Mouse (Mus musculus) embryo, embryonic 9.5 days (tissue): Measurements from ENCODE around the gene Mia.

ENCODE experiments used
- DNase-seq: peaks from one replicate; pipeline ENCODE4 v3.0.0-alpha.2; 2017; ENCODE audit errors: extremely low spot score

Gene Mia

DNA sequence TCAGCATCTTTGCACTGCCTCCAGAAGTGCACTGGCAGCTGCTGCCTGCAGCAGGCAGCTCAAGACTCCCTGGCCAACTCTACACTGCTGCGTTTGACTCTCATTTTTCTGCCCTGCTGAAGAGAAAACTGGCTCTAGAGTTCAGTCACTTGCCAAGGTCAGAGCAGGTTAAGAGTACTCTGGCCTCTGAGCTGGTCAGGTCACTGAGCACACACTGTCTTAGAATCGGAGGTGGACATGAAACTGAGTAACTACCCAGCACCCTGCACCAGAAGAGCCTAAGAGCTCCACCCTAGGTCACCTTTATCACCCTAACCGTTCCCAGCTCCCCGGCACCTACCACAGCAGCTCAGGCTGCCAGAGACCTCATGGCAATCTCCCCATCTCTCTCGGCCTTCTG, 5.0 kb upstream of the Mia start:
- no peak for DNase-seq

DNA sequence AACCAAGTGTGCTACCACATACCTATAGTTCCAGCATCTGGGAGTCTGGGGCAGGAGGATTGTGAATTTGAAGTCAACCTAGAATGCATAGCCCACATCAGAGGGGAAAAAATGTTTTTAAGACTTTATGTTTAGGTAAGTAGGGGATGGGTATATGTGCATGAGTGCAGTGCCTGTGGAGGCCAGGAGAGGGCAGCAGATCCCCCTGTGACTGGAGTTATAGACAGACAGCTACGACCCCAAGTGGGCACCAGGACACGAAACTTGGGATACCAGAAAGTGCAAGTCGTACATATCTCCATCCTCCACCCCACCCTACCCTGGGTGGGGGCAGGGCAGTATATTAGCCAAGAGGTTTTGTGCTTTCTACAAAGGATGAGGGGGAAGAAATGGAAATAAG, 4.0 kb upstream of the Mia start:
- peak; percentile 60 for DNase-seq

DNA sequence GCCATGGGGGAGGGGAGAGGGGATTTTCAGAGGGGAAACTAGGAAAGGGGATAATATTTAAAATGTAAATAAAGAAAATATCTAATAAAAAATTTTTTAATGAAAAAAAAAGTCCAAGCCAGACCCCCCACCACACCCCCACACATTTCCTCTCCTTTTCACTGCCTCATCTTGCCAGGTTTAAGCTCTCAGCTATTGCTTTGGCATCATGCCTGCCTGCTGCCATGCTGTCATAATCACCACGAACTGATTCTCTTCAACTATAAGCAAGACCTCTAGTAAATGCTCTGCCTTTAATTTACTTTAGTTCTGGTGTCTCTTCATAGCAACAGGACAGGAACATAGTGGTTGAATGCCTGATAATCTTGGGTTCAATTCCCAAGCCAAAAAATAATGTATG, 1.5 kb upstream of the Mia start:
- no peak for DNase-seq

DNA sequence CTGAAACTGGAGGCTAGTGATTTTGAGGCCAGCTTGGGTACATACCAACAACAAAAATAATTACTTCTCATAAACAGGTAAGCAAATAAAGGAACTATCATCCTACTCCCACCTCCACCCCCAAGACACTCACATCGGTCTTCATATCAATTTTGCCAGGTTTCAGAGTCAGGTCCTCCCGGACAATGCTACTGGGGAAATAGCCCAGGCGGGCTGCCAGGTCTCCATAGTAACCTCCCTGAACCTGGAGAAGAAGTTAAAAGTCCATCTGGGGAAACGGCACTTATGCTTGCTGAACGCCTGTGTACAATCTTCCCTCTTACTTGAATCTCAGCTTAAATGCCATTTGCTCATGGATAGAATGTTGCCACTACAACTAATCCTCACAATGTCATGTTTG, 921 bp downstream of the Mia start:
- no peak for DNase-seq

DNA sequence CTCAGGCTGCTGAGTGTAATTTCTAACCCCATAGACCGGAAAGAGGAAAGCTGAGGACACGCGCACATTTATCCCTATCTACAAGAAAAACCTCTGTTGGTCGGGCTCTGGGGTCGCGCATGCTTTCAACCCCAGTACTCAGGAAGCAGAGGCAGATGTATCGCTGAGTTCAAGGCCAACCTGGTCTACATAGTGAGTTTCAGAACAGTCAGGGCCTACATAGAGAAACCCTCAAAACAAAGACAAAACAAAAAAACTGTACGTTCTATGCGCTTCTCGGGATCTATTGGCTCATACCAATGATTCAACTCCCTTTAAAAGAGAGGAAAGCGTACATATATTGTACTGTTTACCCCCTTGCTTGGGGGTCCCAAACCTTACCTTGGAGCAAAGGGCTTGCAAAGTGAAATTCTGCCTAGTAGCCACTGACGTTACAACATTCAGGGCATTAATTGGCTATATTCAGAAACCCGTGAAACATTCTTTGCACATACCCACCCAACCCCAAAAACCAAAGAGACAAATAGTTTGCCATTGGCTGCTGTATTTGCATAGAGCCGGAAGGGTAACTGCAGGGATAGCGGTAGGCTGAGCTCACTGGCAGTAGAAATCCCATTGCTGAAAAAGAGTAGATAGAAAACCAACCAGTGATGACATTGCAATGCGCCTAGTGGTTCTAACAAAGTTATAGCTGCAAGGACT, 1.6 kb downstream of the Mia start:
- no peak for DNase-seq

DNA sequence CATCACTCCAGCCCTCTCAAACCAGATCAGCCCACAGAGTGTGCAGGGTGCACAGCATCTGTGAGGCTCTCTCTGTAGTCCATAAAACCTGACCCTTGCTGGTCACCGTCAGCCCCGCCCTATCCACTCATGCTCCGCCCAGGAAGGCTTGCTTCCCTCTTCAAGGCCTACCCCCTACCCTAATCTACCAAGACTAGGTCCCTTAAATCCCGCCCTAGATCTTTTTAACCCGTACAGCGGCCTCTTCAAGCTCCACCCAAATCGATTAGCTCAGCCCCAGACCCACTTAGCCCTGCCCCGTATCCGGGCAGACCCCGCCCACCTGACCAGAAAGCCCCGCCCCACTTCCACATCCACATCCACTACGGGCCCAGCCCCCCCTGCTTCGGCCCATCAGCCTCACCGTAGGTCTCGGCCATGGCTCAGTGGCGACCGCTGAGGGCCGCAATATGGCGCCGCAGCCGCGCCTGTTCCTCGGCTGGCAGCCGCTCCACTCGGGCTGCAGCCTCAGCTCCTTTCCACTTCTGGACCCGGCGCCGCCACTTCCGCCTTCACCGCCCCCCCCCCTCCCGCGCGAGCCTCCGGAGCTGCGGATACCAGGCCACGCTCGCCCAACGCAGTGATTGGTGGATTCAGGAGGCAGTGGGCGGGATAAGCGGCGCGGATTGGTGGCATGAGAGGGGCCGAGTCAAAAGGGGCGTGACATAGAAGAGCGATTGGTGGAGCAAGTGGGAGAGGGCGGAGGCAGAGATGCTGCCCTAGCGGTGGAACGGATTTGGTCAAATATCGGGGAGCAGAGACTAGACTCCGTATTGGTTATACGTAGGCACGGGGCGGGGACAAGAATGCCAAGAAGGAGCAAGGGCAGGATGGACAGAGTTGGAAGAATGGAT, 2.4 kb downstream of the Mia start, which contains the start of gene Rab4b:
Gene Rab4b (minus strand): TSS at position 573 of the 893 bp plus-strand sequence.
- DNase-seq, result peak; percentile 100

DNA sequence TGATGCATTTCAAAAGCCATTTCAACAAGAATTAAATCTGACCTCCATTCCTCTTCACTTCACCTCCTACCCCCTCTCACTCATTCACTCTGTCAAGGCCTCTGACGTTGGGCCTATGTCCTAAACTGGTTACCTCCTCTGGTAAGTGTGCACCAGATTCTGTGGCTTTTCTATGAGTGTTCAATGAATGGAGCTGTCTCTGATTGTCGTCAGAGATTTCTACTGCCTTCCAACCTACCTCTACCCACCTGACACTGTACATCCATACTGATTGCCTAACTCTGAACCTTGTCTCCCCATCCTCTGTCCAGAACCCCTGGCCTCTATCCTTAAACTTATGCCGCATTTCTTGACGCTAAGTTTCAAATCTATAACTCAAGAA, 3.0 kb downstream of the Mia start:
- no peak for DNase-seq

DNA sequence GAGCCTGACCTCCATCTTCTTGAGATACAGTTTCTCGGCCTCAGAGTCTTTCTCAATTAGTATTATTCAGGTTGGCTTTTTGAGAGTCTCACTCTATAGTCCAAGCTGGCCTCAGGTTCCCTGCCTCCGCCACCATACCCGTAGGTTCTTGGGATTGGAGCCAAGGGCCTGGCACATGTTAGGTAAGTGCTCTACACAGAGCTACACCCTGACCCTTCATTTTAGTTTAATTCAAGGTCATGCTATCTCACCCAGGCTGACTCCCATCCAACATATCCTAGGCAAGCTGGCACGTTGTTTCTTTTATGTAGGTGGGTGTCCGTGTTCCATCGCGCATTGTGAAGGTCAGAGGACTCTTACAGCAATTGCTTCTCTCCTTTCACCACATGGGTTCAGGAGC, 6.1 kb downstream of the Mia start:
- DNase-seq, result no peak

DNA sequence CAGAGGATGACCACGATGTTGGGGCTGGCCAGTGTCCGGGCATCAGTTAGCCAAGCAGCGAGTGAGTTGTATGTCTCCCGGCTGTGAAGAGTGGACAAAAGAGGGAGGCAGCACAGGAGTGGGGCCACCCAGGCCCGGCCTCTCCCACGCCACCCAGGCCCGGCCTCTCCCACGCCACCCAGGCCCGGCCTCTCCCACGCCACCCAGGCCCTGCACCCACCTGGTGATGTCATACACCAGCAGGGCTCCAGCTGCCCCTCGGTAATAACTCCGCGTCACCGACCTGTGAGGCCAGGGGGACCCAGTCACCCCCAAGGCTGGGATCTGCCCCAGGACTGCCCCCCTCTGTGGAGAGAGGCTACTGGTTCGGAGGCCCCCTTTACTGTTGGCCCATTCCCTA, 6.5 kb downstream of the Mia start:
- DNase-seq, result no peak

DNA sequence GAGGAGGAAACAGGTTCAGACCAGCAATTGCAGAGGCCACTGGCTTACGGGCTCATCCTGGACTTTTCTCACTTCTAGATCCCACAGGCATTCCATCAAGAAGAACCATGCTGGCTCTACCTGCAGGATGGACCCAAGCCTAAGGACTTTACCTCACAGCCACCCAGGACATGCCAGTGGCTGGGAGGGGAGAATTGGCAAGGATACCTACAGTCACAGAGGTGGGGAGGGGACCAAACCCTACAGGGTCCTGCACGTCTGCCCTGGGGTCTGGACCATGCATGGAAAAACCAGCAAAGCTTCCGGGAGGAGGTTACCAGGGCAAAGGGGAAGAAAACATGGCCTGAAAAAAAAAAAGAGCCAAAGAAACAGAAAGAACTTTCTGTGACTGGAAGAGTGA, 10.0 kb downstream of the Mia start:
- DNase-seq, result no peak

DNA sequence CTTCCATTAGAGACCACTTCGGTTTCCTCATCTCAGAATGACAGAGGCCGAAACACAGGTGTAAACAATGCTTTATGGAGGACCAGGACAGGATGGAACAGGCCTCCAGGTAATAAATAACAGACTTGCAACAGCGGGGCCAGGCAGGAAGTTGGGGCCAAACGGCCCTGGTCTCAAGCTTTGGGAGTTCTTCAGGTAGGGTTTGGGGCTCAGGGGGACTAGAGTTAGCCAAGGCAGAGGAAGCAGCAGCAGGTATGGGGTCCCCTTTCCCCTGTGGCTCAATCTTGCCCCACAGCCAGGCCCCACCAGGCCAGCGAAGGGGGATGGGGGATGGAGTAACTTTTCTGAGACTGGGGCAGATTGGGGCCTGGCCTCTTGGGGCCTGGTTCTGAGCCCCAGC, 12.6 kb downstream of the Mia start:
- DNase-seq, result no peak

DNA sequence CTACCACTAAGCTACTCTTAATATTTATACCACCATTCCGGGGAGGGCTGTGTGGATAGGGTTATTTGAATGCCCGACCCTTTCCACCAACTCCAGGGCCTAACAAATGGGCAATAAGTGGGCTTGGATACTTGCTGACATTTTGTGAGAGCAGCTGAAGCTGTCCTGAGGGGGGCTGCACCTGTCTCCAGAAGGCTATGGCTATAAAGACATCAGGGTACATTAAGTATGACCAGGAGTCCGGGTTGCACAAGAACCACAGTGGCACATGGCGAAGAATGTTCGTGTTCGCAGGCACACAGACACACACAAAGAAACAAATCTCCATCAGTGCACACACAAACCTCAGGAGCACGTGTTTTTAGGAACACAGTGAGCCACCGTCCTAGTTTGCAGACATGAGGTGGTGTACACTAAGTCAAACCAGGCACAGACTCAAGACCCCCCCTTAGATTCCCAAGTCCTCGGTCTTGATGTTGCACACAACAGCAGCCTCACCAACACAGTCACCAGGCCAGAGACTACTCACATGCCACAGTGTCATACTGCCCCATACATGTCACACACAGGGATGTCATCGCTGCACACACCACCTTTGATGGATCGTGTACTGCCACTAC, 13.4 kb downstream of the Mia start:
- no peak for DNase-seq

DNA sequence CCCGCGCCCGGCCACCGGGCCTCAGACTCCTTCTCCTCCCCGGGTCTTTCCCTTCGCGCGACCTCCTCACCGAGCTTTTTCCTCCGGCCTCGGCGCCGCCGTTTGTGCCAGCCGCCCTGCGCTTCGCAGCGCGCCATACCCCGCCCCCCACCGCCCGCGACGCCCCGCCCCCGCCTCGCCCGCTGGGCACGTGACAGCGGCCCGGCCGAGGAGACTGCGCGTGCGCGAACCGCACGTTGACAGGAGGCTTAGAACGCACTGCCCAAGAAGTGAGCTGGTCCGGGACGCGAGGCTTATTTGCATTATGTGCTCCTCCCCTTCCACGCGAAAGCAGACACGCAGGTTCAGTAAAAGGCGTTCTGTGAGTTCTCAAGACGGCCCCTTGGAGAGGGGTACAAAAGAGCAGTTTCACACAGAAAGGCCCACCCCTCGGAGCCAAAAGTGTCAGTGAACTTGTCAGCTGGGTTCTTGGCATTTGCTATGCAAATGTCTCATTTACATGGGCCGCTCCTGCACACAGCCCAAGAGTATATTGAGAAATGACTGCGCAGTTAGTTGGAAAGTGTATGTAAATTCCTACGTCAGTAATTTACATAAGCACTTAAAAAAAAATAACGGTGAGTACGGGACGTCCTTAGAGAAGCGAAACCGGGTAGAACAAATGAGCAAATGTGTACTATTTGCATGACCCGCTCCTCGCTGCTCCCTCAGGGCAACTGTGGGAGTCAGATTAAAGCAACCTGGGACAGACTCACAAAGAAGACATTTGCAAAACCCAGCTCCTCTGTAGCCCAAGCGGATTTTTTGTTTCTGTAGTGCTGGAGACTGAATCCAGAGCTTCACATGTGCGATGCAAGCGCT, 14.1 kb downstream of the Mia start, which contains the start of gene Egln2:
Gene Egln2 (minus strand): TSS at position 189 of the 861 bp plus-strand sequence.
- peak; percentile 94 for DNase-seq

DNA sequence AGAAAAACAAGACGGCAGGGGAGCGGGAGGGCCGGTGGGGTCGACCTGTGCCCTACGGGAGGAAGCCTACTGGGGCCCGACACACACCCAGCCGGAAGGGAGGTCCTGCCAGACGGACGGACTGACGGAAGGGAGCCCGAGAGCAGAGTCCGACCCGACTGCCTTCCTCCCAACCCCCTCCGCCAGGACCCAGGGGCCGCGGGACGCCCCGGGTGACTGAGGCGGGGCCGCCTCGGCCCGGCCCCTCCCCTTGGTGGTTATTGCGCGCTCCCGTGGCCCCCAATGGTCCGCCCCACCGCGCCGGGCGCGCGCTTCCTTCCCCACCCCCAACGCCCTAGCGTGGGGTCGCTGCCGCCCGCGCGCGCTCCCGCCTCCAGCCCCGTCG, 14.7 kb downstream of the Mia start:
- peak; percentile 89 for DNase-seq

DNA sequence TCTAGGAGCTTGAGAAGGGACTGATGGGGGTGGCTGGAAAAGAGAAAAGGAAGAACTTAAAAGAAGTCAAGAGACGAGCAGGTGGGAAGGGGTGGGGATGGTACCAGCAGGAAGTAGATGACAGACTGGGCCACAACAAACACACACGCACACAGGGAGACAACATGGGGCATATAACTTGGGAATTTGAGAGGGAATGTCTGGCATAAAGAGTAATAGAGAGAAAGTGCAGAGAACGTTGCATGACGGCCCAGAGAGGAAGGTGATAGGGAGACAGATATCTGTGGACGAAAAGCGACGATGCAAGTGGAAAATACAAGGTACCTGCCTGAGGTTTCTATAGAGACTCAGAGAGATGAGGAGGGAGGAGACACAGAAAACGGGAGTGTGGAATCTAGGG, 15.3 kb downstream of the Mia start:
- no peak for DNase-seq

DNA sequence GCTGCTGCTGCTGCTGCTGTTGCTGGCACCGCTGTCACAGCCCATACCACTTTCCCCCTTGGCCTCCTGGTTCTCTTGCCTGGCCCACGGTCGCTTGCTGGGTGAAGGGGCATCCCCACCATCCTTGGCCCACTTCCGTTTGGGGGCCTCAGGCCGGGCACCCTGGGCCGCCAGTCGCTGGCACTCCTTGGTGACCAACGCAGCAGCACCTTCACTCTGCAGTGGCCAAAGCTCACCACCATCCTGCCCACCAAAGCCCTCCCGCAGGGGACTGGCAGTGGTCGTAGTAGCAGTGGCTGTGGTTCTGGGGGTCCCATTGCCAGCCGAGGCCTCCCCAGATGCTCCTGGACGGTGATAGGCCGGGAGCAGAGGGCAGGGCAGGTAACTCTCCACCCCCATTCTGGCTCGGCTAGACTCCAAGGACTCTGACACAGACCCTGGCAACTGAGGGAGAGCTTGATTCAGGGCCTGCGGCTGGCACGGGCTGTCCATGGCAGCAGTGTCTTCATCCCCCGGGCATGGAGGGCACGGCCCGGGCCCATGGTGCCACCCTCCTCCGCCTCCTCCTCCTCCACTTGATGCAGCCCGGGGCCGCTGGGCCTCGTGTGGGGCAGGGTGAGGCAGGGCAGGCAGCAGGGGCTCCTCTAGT, 15.8 kb downstream of the Mia start:
- no peak for DNase-seq

DNA sequence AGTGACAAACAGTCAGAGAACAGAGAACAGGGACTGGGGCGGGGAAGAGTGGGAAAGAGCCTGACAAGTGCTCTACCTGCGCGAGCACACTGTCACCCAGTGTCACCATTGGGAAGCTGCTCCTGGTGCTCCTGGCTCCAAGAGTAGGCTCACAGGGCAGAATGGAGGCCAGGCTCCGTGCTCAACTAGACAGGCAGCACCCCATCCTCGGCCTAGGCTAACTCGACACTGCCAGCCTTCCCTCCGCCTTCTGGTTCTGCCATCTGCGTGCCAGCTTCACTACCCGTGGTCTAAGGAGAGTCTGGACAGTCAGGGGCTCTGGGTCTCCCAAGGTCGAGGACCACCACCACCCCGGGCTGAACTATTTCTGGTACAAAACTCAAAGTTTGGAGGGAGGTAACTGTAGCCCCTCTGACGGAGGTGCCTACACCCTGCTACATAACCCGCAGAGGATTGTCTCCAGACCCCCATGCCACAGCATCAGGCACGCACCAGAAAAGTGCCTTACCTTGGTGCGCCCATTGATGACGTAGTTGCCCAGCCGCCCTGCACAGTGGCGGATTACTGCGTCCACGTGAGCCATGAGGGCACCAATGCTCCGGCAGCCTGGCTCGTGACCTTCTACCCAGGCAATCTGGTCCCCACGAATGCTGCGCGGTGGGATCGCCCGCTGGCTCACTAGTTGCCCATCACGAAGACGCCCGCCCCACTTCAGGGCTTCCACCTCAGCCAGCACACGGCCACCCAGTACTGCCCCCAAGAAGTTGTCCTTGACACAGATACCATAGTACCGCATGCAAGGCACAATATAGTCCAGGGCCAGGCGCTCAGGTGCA, 16.6 kb downstream of the Mia start:
- DNase-seq, result no peak

DNA sequence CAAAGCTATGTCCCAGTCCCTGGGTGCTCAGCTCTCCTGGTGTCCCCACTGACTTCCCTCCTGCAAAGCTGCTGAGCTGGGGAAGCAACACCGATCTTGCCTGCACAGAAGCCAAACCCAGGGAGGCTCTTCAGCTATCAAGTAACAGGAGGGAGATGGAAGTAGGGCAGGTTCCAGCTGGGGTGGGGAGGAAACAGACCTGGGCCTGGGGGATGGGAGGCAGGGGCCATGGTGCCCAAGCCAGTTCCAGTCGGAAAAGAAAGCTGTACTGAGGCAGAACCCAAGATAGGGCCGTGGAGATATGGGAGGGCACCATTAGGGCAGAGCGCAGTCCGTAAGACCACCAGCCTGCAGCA, 17.5 kb downstream of the Mia start:
- no peak for DNase-seq

DNA sequence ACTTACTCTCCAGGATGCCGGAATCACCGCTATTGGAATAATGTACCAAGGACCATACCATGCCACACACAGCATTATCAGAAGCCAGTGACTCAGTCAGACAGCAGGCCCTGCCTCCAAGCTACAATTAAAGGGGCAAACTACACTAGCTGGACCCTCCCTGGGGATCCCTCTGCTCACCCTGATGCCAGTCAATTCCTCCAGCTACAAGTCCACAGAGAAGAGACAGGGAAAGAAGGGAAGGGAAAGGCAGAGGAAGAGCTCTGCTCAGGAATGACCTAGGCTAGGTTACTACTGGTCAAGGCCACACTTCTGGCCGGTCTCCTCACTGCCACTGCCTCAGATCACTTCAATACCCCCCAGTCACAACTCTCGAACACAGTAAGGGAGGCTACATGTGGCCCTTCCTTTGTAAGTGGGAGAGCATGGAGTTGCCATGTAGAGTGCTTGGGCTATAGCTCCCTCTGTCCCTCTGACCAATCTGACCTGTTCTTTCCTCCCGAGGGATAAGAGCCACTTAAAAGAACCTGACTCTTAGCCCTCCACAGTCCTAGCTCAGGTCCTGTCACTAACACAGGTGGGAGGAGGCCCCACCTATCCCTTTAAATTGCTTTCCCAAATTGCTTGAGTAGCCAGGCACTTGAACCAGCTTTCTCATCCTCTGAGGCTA, 18.0 kb downstream of the Mia start:
- DNase-seq, result no peak

DNA sequence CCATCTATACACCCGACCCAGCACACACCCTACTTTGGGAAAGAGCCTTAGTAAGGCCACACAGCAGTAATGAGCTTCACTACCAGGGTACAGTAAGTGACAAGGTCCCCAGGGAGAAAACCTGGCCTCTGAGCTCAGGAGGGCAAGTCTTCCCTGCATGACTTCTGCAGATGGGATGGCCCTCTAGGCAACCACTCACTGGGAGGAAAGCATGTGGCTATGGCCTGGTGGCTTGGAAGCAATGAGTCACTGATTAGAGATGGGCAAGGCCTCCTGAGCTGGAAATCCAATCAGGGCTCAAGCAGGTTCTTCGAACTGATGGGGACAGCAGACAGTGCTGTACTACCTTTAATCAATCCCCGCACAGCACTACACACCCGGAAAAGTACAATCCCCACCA, 19.2 kb downstream of the Mia start:
- no peak for DNase-seq
